Mouse (Mus musculus) thymus, postnatal 10 days (tissue): Measurements from ENCODE around the gene Ubp1.
A peak's percentile ranks its signal among the peaks of the same experiment; 100 is the strongest.

Experiments
- DNase-seq, 2 experiments: peaks; one replicate each; pipeline ENCODE4 v3.0.0; 2021; ENCODE audit warnings: low spot score in 2 of 2

Gene Ubp1

DNA sequence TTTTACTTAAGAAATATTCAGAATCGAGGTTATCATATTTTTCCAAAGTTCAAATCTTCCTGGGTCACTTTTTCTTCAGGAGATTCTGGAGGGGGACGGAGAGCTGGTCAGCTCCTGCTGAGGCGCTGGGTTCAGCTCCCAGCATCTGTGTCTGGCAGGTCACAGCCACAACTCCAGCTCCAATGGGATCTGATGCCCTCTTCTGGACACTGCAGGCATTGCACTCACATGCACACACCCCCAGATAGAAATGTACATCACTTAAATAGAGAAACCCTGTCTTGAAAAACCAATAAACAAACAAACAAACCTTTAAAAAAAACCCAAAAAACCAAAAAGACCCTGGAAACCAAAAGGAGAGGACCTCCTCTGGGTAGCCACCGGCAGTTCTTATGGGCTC lies 85.0 kb downstream of the Ubp1 start:
- peak in 1 of 2 experiments; percentile 24 for DNase-seq

DNA sequence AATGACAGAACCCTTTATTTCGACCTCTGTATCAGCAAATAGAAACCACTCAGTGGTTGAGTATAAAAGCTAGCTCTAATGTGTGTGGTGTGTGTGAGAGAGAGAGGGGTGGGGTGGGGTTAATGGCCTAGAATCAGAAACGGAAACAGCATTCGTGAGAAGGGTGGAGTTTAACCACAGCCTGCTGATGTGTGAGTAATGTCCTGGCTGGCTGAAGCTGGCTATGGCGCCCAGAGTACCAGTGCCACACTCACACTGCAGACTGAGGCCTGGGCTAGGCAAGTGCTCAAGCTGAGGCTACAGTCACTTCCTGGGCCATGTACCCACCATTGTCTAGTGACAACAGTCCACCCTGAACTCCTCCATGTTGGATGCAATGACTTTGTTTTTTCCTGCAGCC lies 85.7 kb downstream of the Ubp1 start:
- DNase-seq, result no peak

DNA sequence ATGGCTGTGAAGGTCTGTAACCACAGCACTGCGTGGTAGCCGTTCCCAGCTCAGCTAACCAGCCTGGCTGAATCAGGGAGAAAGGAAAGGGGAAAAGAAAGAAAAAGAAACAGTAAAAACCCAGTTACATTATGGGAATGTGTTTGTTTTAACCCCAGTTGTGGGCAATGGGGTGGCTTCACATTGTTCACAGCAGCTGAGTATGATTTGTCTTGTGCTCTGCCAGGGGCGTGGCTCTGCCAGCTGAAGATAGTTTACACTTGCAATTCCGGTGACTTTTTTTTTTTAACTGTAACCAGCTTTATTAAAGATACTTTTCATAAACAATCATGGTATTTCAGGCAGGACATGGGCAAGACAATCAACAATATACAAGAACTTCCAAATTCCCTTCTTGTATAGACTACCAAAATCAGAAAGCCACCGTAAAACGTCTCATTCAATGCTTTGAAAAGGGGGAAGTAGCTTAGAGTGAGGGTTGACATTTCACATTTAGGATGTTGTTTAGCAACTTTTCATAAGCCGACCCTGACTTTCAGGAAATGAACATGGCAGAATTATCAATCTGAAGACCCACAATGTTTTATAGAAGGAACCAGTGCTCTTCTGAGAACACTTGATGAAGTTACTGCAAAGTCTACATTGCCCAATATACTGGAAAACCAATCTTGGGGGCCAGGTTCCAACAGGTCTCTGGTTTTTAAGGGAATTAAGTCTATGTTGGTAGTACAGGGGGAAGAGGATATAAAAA lies 88.5 kb downstream of the Ubp1 start:
- no peak for DNase-seq

DNA sequence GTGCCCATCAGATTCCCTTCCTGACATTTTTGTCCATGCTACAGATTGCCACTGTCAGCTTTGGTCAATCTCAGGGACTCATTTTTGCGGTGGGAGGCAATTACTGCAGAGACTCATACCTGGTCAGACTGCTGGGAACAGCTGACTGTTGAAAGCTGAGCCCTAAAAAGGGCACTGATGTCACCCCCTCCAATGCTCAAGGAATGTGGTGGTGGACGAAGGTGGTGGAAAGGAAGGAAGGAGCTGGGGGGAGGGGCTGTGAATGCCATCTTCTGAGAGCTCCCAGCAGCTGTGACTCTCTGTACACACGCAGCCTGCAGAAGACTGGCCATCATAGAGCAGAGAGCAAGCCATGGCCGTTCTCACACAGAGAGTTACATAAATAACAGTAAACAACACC lies 91.4 kb downstream of the Ubp1 start:
- no peak for DNase-seq

DNA sequence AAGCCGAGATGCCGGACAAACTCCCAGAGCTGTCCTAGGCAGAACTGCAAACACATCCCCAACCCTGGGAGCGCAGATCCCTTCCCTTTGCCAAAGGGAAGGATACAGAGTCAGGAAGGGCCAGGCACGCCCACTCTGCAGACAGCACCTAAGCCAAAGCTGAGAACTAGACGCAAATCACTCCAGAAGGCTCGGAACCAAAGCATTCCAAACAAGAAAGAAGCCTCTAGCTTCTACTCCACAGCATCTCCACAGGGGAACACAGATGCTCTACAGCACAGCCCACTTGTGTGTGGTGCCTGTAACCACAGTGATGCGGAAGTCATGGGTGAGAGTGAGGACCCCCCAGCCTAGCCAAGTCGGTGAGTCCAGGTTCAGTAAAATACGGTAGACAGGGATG lies 94.4 kb downstream of the Ubp1 start:
- no peak for DNase-seq

DNA sequence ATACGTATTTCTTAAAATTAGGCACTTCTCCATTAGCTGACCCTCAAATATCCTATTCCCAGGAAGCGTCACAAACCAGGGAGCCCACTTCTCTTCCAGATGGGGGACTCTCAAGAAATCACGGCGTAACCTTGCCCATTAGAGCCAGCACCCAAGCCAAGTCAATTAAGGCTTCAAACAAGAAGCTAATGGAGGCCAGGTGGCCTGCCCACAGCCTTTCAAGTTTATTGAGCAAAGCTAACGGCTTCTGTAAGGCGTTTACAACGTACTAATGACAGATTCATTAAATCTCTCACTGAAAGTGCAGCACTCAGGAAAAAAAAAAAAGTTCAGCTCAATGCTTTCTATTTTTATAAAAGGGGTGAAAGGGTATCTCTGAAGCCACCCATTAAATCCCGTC lies 95.1 kb downstream of the Ubp1 start:
- no peak for DNase-seq

DNA sequence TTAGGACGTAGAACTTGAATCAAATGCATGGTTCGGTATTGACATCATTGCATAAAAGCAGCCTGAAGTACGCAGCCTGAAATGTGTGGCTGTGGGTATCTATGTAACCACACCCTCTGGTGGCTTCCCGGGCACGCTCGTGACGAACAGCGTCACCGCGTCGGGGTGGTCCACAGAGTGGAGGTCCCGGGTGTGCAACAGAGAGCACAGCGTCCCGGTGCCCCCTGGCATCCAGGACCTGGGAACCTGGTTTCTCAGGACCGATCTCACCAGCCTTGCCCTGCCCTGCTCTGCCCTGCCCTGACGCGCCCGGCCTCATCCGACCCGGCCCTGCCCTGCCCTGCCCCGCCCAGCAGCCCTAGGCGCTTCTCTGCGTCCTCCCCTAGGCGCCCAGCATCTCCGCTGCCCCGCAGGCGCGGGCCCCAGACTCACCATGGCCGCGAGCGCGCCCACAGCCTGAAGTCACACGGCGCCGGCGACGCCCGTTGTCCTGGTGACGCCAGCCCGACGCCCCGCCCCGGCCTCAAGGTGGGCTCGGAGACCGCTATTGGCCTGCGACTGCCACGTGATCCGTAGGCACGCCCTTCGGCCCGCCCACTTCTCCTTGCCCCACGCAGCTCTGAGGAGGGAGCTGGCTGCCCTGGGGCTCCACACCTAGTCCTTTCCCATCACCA lies 95.7 kb downstream of the Ubp1 start:
- DNase-seq, result peak; percentile 72 to 80
